Mouse (Mus musculus) left cerebral cortex, adult 11 months (tissue): ENCODE measurements around the gene Trib3.

Experiments
- DNase-seq: peaks from one replicate; pipeline ENCODE4 v3.0.0; 2022; ENCODE audit warnings: low spot score

The Trib3 gene

GRCm38 (mm10) chr2:152346776-152347465 lies 3.1 kb upstream of the Trib3 start:
- no peak for DNase-seq

GRCm38 (mm10) chr2:152345393-152345792 lies 1.6 kb upstream of the Trib3 start:
- no peak for DNase-seq

- no peak for DNase-seq
Measured at GRCm38 (mm10) chr2:152344909-152345308, 1.1 kb upstream of the Trib3 start.

GRCm38 (mm10) chr2:152344361-152344760 lies 529 bp upstream of the Trib3 start:
- no peak for DNase-seq

GRCm38 (mm10) chr2:152339631-152340179 lies 4.1 kb downstream of the Trib3 start:
- no peak for DNase-seq

- no peak for DNase-seq
Measured at GRCm38 (mm10) chr2:152338319-152338718, 5.5 kb downstream of the Trib3 start.

GRCm38 (mm10) chr2:152337591-152338212 lies 6.1 kb downstream of the Trib3 start:
- no peak for DNase-seq

GRCm38 (mm10) chr2:152336856-152337255 lies 7.0 kb downstream of the Trib3 start:
- no peak for DNase-seq

- no peak for DNase-seq
Measured at GRCm38 (mm10) chr2:152335289-152335820, 8.5 kb downstream of the Trib3 start.

GRCm38 (mm10) chr2:152333345-152334006 lies 10.4 kb downstream of the Trib3 start:
- no peak for DNase-seq

- DNase-seq, result peak; percentile 87
Measured at GRCm38 (mm10) chr2:152332101-152332825, 11.6 kb downstream of the Trib3 start, which contains the start of gene Rbck1. Rbck1 (minus strand) TSS chr2:152332653.

- DNase-seq, result no peak
Measured at GRCm38 (mm10) chr2:152330858-152331423, 12.9 kb downstream of the Trib3 start.

GRCm38 (mm10) chr2:152327980-152328379 lies 15.9 kb downstream of the Trib3 start:
- no peak for DNase-seq

- DNase-seq, result no peak
Measured at GRCm38 (mm10) chr2:152326654-152327053, 17.2 kb downstream of the Trib3 start.

GRCm38 (mm10) chr2:152326157-152326556 lies 17.7 kb downstream of the Trib3 start:
- no peak for DNase-seq

GRCm38 (mm10) chr2:152324842-152325241 lies 19.0 kb downstream of the Trib3 start:
- DNase-seq, result no peak

- no peak for DNase-seq
Measured at GRCm38 (mm10) chr2:152323971-152324370, 19.9 kb downstream of the Trib3 start.

GRCm38 (mm10) chr2:152322198-152322597 lies 21.6 kb downstream of the Trib3 start:
- no peak for DNase-seq

GRCm38 (mm10) chr2:152321558-152321957 lies 22.3 kb downstream of the Trib3 start:
- no peak for DNase-seq

- DNase-seq, result no peak
Measured at GRCm38 (mm10) chr2:152317054-152317453, 26.8 kb downstream of the Trib3 start.

- no peak for DNase-seq
Measured at GRCm38 (mm10) chr2:152313926-152314325, 29.9 kb downstream of the Trib3 start.

GRCm38 (mm10) chr2:152312996-152313395 lies 30.8 kb downstream of the Trib3 start:
- DNase-seq, result no peak
